11 mouse cellular contexts compared by ENCODE assay signal in genomic region chr19:47180011-47180410, GRCm38 (mm10). TPM values are rescaled to one million over a fixed set of nuclear protein-coding genes. Genes with fewer than 3 reads are reported as not detected.
DNase-seq lines count a peak whose midpoint lies in the region; ATAC-seq and TF ChIP-seq lines count a peak whose summit lies in the region.
"Had no signal": no experiment of that assay in that cellular context is flagged by ENCODE, and none has a peak within 500 bp of the region (broad histone marks: within the 10 kb centered on the region; RNA-seq: fewer than 3 reads in every experiment).

No protein-coding gene starts in this region.

- 0 out of 2 replicates have a peak, but pooled peaks cover 3% of the 10 kb centered on the region for H3K9me3 ChIP-seq in ES-Bruce4 (replicated peaks; ENCODE audit: control insufficient read depth, insufficient read depth, low read length, poor library complexity, severe bottlenecking)
- no peaks in the 10 kb centered on the region for H3K9me3 ChIP-seq in forebrain, postnatal 0 days (ENCODE audit: low read length)
- H3K9me3 ChIP-seq in midbrain, embryonic 11.5 days (ENCODE audit: control insufficient read depth, low read length) = peaks cover 9% of the 10 kb centered on the region; the same call in 1 of the 2 replicates

- H3K36me3 ChIP-seq in ES-Bruce4 (ENCODE audit: control insufficient read depth, insufficient read depth, low read length, poor library complexity, severe bottlenecking) = no peaks in the 10 kb centered on the region
- no peaks in the 10 kb centered on the region for H3K36me3 ChIP-seq in forebrain, postnatal 0 days (ENCODE audit: insufficient read depth)
- no peaks in the 10 kb centered on the region for H3K36me3 ChIP-seq in midbrain, embryonic 11.5 days (ENCODE audit: control insufficient read depth, insufficient read depth, low read length)

- TF ChIP-seq CTCF in ES-Bruce4 (IDR thresholded peaks at IDR 0.05; ENCODE audit: low read depth, low read length) = no peak
- no peak for TF ChIP-seq CTCF in forebrain, postnatal 0 days (IDR thresholded peaks at IDR 0.05; ENCODE audit: low read depth)

- no peak for TF ChIP-seq EP300 in ES-Bruce4 (IDR thresholded peaks at IDR 0.05; ENCODE audit: insufficient read depth, low read depth, low read length)

- H3K27me3 ChIP-seq in ES-Bruce4 (ENCODE audit: control insufficient read depth, insufficient read depth, low read length, poor library complexity, severe bottlenecking) = no peaks in the 10 kb centered on the region
- no peaks in the 10 kb centered on the region; the same call in 1 of the 2 replicates for H3K27me3 ChIP-seq in forebrain, postnatal 0 days (ENCODE audit: insufficient read depth, low read length)
- H3K27me3 ChIP-seq in midbrain, embryonic 11.5 days (ENCODE audit: control insufficient read depth, insufficient read depth, low read length) = peaks cover 37% of the 10 kb centered on the region

- no peak for ATAC-seq in forebrain, postnatal 0 days
- no peak for ATAC-seq in midbrain, embryonic 11.5 days (ENCODE audit: low FRiP score)
- no peak for ATAC-seq in megakaryocyte progenitor cell, adult 5-6 weeks (replicated peaks; ENCODE audit: poor library complexity)

- peaks cover 7% of the 10 kb centered on the region for H3K4me1 ChIP-seq in ES-Bruce4 (ENCODE audit: control insufficient read depth, insufficient read depth, low read length)
- H3K4me1 ChIP-seq in forebrain, postnatal 0 days (ENCODE audit: insufficient read depth) = peaks cover 2% of the 10 kb centered on the region; the same call in 1 of the 2 replicates
- peaks cover 9% of the 10 kb centered on the region for H3K4me1 ChIP-seq in midbrain, embryonic 11.5 days (ENCODE audit: control insufficient read depth, insufficient read depth, low read length)

- H3K4me3 ChIP-seq in ES-Bruce4 (ENCODE audit: low read depth, low read length) = peak overlapping the region; percentile 59
- peak overlapping the region; percentile 75 for H3K4me3 ChIP-seq in forebrain, postnatal 0 days (ENCODE audit: low read depth, low read length)
- H3K4me3 ChIP-seq in midbrain, embryonic 11.5 days (ENCODE audit: low read depth, low read length) = no peak overlapping the region

- H3K4me2 ChIP-seq in forebrain, postnatal 0 days (ENCODE audit: low read depth) = peak overlapping the region; percentile 88
- peak overlapping the region; percentile 86 for H3K4me2 ChIP-seq in midbrain, embryonic 11.5 days

- no peak overlapping the region for H3K27ac ChIP-seq in ES-Bruce4 (ENCODE audit: insufficient read depth, low read length)
- no peak overlapping the region for H3K27ac ChIP-seq in forebrain, postnatal 0 days (ENCODE audit: low read depth, low read length)
- no peak overlapping the region for H3K27ac ChIP-seq in midbrain, embryonic 11.5 days (ENCODE audit: low read depth, low read length)
- H3K27ac ChIP-seq: macrophage had no signal

- no peak for TF ChIP-seq POLR2A in ES-Bruce4 (IDR thresholded peaks at IDR 0.05; ENCODE audit: insufficient read depth, low read length)

- no peak overlapping the region for H3K9ac ChIP-seq in ES-Bruce4 (ENCODE audit: low read depth, poor library complexity, severe bottlenecking)
- H3K9ac ChIP-seq in forebrain, postnatal 0 days = peak overlapping the region; percentile 64
- H3K9ac ChIP-seq in midbrain, embryonic 11.5 days (ENCODE audit: low read length) = no peak overlapping the region

- peak; percentile 51 for DNase-seq in cerebellum, adult 9-10 months
- no peak for DNase-seq in cerebellum, postnatal 4 days (ENCODE audit: low spot score in 2 of 2)
- no peak for DNase-seq in forebrain, postnatal 0 days
- DNase-seq in midbrain, embryonic 11.5 days (ENCODE audit: low spot score, missing footprints) = no peak
- no peak for DNase-seq in gastrocnemius, postnatal 10 days
- no peak for DNase-seq in gastrocnemius, postnatal 25 days
- DNase-seq: kidney, adult 9 months had no signal

- 12% methylated on average over 8 of the region's 8 CpGs for WGBS in forebrain, postnatal 0 days
- WGBS in midbrain, embryonic 11.5 days = 13% methylated on average over 8 of the region's 8 CpGs

RNA-seq across cellular contexts. Expression of gene Neurl1a, which starts 1.4 kb away (rescaled TPM):
- polyA plus RNA-seq in ES-Bruce4 (2011; ENCODE audit: insufficient read depth, insufficient read length, low read depth, missing spikeins) = 8.1 and 9.0 TPM in 2 replicates
- total RNA-seq in forebrain, postnatal 0 days (2014; rRNA removed) = 51.5 and 52.1 TPM in 2 replicates
- polyA plus RNA-seq in forebrain, postnatal 0 days (2015; fragmentation: Nextera tagmentation; extraction: Ambion mirVana) = 11.6 and 15.7 TPM in 2 replicates
- polyA plus RNA-seq in midbrain, embryonic 11.5 days (2014; fragmentation: Nextera tagmentation; extraction: Ambion mirVana) = 2.9 and 4.0 TPM in 2 replicates
- 10 to 100 TPM; 49.9 to 64.5 TPM for total RNA-seq in gastrocnemius, postnatal 10 days (2021)
- not detected in 2 replicates for total RNA-seq in megakaryocyte progenitor cell, adult 5-6 weeks (2015)
- total RNA-seq in megakaryocyte progenitor cell, adult 5-6 weeks (2017) = 0.04 TPM in 1 of 2 replicates, not detected in the other
- 100 to 1,000 TPM in 1 of 2 experiments, 10 to 100 TPM in 1; 98.2 to 105 TPM for total RNA-seq in gastrocnemius, postnatal 25 days (2021)

RNA-seq across cellular contexts. Expression of gene Calhm3, which starts 22.4 kb away (rescaled TPM):
- polyA plus RNA-seq in ES-Bruce4 (2011; ENCODE audit: insufficient read depth, insufficient read length, low read depth, missing spikeins) = not detected in 2 replicates
- not detected in 2 replicates for total RNA-seq in forebrain, postnatal 0 days (2014; rRNA removed)
- 0.19 TPM in 1 of 2 replicates, not detected in the other for polyA plus RNA-seq in forebrain, postnatal 0 days (2015; fragmentation: Nextera tagmentation; extraction: Ambion mirVana)
- not detected in 2 replicates for polyA plus RNA-seq in midbrain, embryonic 11.5 days (2014; fragmentation: Nextera tagmentation; extraction: Ambion mirVana)
- total RNA-seq in gastrocnemius, postnatal 10 days (2021) = not detected
- not detected in 2 replicates for total RNA-seq in megakaryocyte progenitor cell, adult 5-6 weeks (2015)
- not detected in 2 replicates for total RNA-seq in megakaryocyte progenitor cell, adult 5-6 weeks (2017)
- total RNA-seq in gastrocnemius, postnatal 25 days (2021) = not detected
- polyA plus RNA-seq: macrophage; spleen, adult 2 months had no signal

RNA-seq across cellular contexts. Expression of gene Calhm1, which starts 36.0 kb away (rescaled TPM):
- not detected in 2 replicates for polyA plus RNA-seq in ES-Bruce4 (2011; ENCODE audit: insufficient read depth, insufficient read length, low read depth, missing spikeins)
- not detected in 2 replicates for total RNA-seq in forebrain, postnatal 0 days (2014; rRNA removed)
- polyA plus RNA-seq in forebrain, postnatal 0 days (2015; fragmentation: Nextera tagmentation; extraction: Ambion mirVana) = not detected in 2 replicates
- polyA plus RNA-seq in midbrain, embryonic 11.5 days (2014; fragmentation: Nextera tagmentation; extraction: Ambion mirVana) = not detected in 2 replicates
- not detected for total RNA-seq in gastrocnemius, postnatal 10 days (2021)
- not detected in 2 replicates for total RNA-seq in megakaryocyte progenitor cell, adult 5-6 weeks (2015)
- total RNA-seq in megakaryocyte progenitor cell, adult 5-6 weeks (2017) = not detected in 2 replicates
- not detected for total RNA-seq in gastrocnemius, postnatal 25 days (2021)
- polyA plus RNA-seq: macrophage; spleen, adult 2 months had no signal

RNA-seq across cellular contexts. Expression of gene Calhm2, which starts 41.9 kb away (rescaled TPM):
- polyA plus RNA-seq in ES-Bruce4 (2011; ENCODE audit: insufficient read depth, insufficient read length, low read depth, missing spikeins) = 0.90 and 0.99 TPM in 2 replicates
- 1.1 and 2.9 TPM in 2 replicates for total RNA-seq in forebrain, postnatal 0 days (2014; rRNA removed)
- polyA plus RNA-seq in forebrain, postnatal 0 days (2015; fragmentation: Nextera tagmentation; extraction: Ambion mirVana) = 0.62 and 0.80 TPM in 2 replicates
- polyA plus RNA-seq in midbrain, embryonic 11.5 days (2014; fragmentation: Nextera tagmentation; extraction: Ambion mirVana) = 0.37 and 0.90 TPM in 2 replicates
- 1 to 10 TPM; 3.1 to 4.1 TPM for total RNA-seq in gastrocnemius, postnatal 10 days (2021)
- total RNA-seq in megakaryocyte progenitor cell, adult 5-6 weeks (2015) = 6.1 and 7.3 TPM in 2 replicates
- total RNA-seq in megakaryocyte progenitor cell, adult 5-6 weeks (2017) = 11.3 and 14.4 TPM in 2 replicates
- 1 to 10 TPM; 1.9 to 2.2 TPM for total RNA-seq in gastrocnemius, postnatal 25 days (2021)

Comparison
In these comparisons a context has a peak if more than half of its experiments do, and no peak if none do; other contexts are left out.
1. RNA of gene Neurl1a, which starts 1.4 kb away (total RNA-seq): 98.2 to 105 TPM in gastrocnemius, postnatal 25 days, 49.9 to 64.5 TPM in gastrocnemius, postnatal 10 days and 51.5 to 52.1 TPM in forebrain, postnatal 0 days; 0.04 TPM in megakaryocyte progenitor cell, adult 5-6 weeks; every median in the first group is over 10 times any median in the second.